Mouse (Mus musculus): ENCODE measurements around the gene Igsf9. TPM values are rescaled to one million over a fixed set of nuclear protein-coding genes. Genes with fewer than 3 reads are reported as not detected.

Gene Igsf9
- total and polyA plus RNA-seq, 3 experiments = 0.12 to 0.38 TPM; not detected in 1

- H3K36me3 ChIP-seq (ENCODE audit: control insufficient read depth in 1 of 2, insufficient read depth in 2 of 2, low read length in 2 of 2) = peaks cover 0 to 28% of the 10 kb centered on the region in 2 experiments; a peak in 2 of 4 replicates
- peak overlapping the region; percentile 25 for H3K27ac ChIP-seq (ENCODE audit: control insufficient read depth, low read depth, low read length)
- TF ChIP-seq POLR2AphosphoS2 (IDR thresholded peaks at IDR 0.05; ENCODE audit: low read length) (no peak), NRF1 (IDR thresholded peaks at IDR 0.05; ENCODE audit: insufficient read depth, low read depth, low read length, poor library complexity, severe bottlenecking) (no peak)
- H3K9me3 ChIP-seq (replicated peaks; ENCODE audit: insufficient read depth, low read length) = no peaks in the 10 kb centered on the region
- H3K4me3 ChIP-seq (ENCODE audit: control insufficient read depth in 1 of 2, insufficient read depth in 1 of 2, low read depth in 2 of 2, low read length in 2 of 2) = no peak overlapping the region
- H3K27me3 ChIP-seq (ENCODE audit: control insufficient read depth in 1 of 2, insufficient read depth in 2 of 2, low read length in 2 of 2) = no peaks in the 10 kb centered on the region
- H3K79me2 ChIP-seq (ENCODE audit: control insufficient read depth, insufficient read depth, low read length, poor library complexity) = peaks cover 17% of the 10 kb centered on the region
- no peak overlapping the region for H3K9ac ChIP-seq (ENCODE audit: control insufficient read depth, low read depth, low read length, poor library complexity, severe bottlenecking)
- H3K4me1 ChIP-seq (ENCODE audit: control insufficient read depth in 1 of 2, insufficient read depth in 2 of 2, low read length in 2 of 2) = peaks cover 9 to 42% of the 10 kb centered on the region in 2 experiments
- DNase-seq (ENCODE audit: low read depth, low spot score) = peak; percentile 35
Measured at GRCm38 (mm10) chr1:172507701-172508100, 26.1 kb downstream of the Igsf9 start.

- H3K27ac ChIP-seq (ENCODE audit: control insufficient read depth, low read depth, low read length) = peak overlapping the region; percentile 25
- H3K36me3 ChIP-seq (ENCODE audit: control insufficient read depth in 1 of 2, insufficient read depth in 2 of 2, low read length in 2 of 2) = peaks cover 0 to 25% of the 10 kb centered on the region in 2 experiments; a peak in 2 of 4 replicates
- TF ChIP-seq E2F4 (IDR thresholded peaks at IDR 0.05; ENCODE audit: borderline replicate concordance, low read depth, low read length) (no peak), POLR2A (IDR thresholded peaks at IDR 0.05; ENCODE audit: control insufficient read depth in 1 of 2, insufficient read depth in 1 of 2, low read depth in 1 of 2, low read length in 2 of 2, poor library complexity in 1 of 2) (no peak), BHLHE40 (IDR thresholded peaks at IDR 0.05; ENCODE audit: borderline replicate concordance, low read depth, low read length) (peak; percentile 27; the same call in 1 of the 2 replicates), NRF1 (IDR thresholded peaks at IDR 0.05; ENCODE audit: insufficient read depth, low read depth, low read length, poor library complexity, severe bottlenecking) (no peak), USF1 (IDR thresholded peaks at IDR 0.05; ENCODE audit: low read depth, low read length) (no peak), MAX (IDR thresholded peaks at IDR 0.05; ENCODE audit: low read length) (peak; percentile 13; the same call in 1 of the 2 replicates), MAZ (IDR thresholded peaks at IDR 0.05; ENCODE audit: low read depth, low read length) (peak; percentile 47; the same call in 1 of the 2 replicates), RAD21 (IDR thresholded peaks at IDR 0.05; ENCODE audit: low read depth, low read length) (no peak), ZMIZ1 (IDR thresholded peaks at IDR 0.05; ENCODE audit: low read depth, low read length) (peak; percentile 24; the same call in 1 of the 2 replicates), MAFK (IDR thresholded peaks at IDR 0.05; ENCODE audit: borderline replicate concordance, low read depth, low read length) (no peak), GABPA (IDR thresholded peaks at IDR 0.05; ENCODE audit: low read depth, low read length) (no peak), TCF12 (IDR thresholded peaks at IDR 0.05; ENCODE audit: low read depth, low read length) (peak; percentile 84), ZC3H11A (IDR thresholded peaks at IDR 0.05; ENCODE audit: low read depth, low read length) (no peak), CHD2 (IDR thresholded peaks at IDR 0.05; ENCODE audit: low read length) (peak; percentile 23; the same call in 1 of the 2 replicates), SMC3 (IDR thresholded peaks at IDR 0.05; ENCODE audit: low read depth, low read length) (no peak), JUND (IDR thresholded peaks at IDR 0.05; ENCODE audit: low read depth, low read length) (no peak), ZNF384 (IDR thresholded peaks at IDR 0.05; ENCODE audit: low read depth, low read length) (peak; percentile 65), TBP (IDR thresholded peaks at IDR 0.05; ENCODE audit: low read depth, low read length) (no peak), MYB (IDR thresholded peaks at IDR 0.05; ENCODE audit: low read depth, low read length) (no peak), CHD1 (IDR thresholded peaks at IDR 0.05; ENCODE audit: low read depth, low read length) (no peak), MYC (IDR thresholded peaks at IDR 0.05; ENCODE audit: low read depth, low read length) (peak; percentile 29; the same call in 1 of the 2 replicates), GATA1 (IDR thresholded peaks at IDR 0.05; ENCODE audit: low read depth, low read length) (peak; percentile 82), MXI1 (IDR thresholded peaks at IDR 0.05; ENCODE audit: low read depth, low read length) (0 out of 2 replicates have a peak, but pooled peaks have one; percentile 55), EP300 (IDR thresholded peaks at IDR 0.05; ENCODE audit: low read depth in 1 of 2, low read length in 2 of 2) (peak; percentile 80 to 82), USF2 (IDR thresholded peaks at IDR 0.05; ENCODE audit: borderline replicate concordance in 1 of 2, insufficient read depth in 1 of 2, low read depth in 1 of 2, low read length in 2 of 2) (no peak), KAT2A (conservative IDR thresholded peaks at IDR 0.05; ENCODE audit: low read depth, low read length) (no peak), ETS1 (IDR thresholded peaks at IDR 0.05; ENCODE audit: low read depth, low read length) (peak; percentile 98), MEF2A (IDR thresholded peaks at IDR 0.05; ENCODE audit: extremely low read depth, insufficient replicate concordance, low read depth, low read length, poor library complexity, severe bottlenecking) (no peak), RCOR1 (IDR thresholded peaks at IDR 0.05; ENCODE audit: low read depth, low read length) (peak; percentile 87), POLR2AphosphoS2 (IDR thresholded peaks at IDR 0.05; ENCODE audit: low read length) (no peak), ZKSCAN1 (IDR thresholded peaks at IDR 0.05; ENCODE audit: low read depth, low read length) (peak; percentile 97)
Measured at GRCm38 (mm10) chr1:172508172-172508571, 26.6 kb downstream of the Igsf9 start.

More at GRCm38 (mm10) chr1:172508172-172508571, 26.6 kb downstream of the Igsf9 start:
- H3K9me3 ChIP-seq (replicated peaks; ENCODE audit: insufficient read depth, low read length) = no peaks in the 10 kb centered on the region
- peaks cover 7 to 38% of the 10 kb centered on the region in 2 experiments for H3K4me1 ChIP-seq (ENCODE audit: control insufficient read depth in 1 of 2, insufficient read depth in 2 of 2, low read length in 2 of 2)
- DNase-seq (ENCODE audit: low read depth, low spot score) = peak; percentile 59
- peaks cover 14% of the 10 kb centered on the region for H3K79me2 ChIP-seq (ENCODE audit: control insufficient read depth, insufficient read depth, low read length, poor library complexity)
- H3K27me3 ChIP-seq (ENCODE audit: control insufficient read depth in 1 of 2, insufficient read depth in 2 of 2, low read length in 2 of 2) = no peaks in the 10 kb centered on the region
- H3K9ac ChIP-seq (ENCODE audit: control insufficient read depth, low read depth, low read length, poor library complexity, severe bottlenecking) = no peak overlapping the region
- H3K4me3 ChIP-seq (ENCODE audit: control insufficient read depth in 1 of 2, insufficient read depth in 1 of 2, low read depth in 2 of 2, low read length in 2 of 2) = no peak overlapping the region
